Mouse (Mus musculus): Measurements from ENCODE around the gene Zrsr2. TPM values are rescaled to one million over a fixed set of nuclear protein-coding genes. Genes with fewer than 3 reads are reported as not detected.

Gene Zrsr2
- polyA plus RNA-seq, 1 experiment: 21.7 TPM

GRCm38 (mm10) chrX:163909381-163909780 lies 49.1 kb downstream of the Zrsr2 start:
- peak overlapping the region; percentile 37; the same call in 1 of the 2 replicates for H3K27ac ChIP-seq (replicated peaks; ENCODE audit: low read depth, low read length)
- H3K4me3 ChIP-seq (ENCODE audit: insufficient read depth, low read depth, low read length): peak overlapping the region; percentile 91
- H3K4me1 ChIP-seq (ENCODE audit: control insufficient read depth, insufficient read depth, insufficient read length, low read length): no peaks in the 10 kb centered on the region

GRCm38 (mm10) chrX:163908337-163909250 lies 49.9 kb downstream of the Zrsr2 start, which contains the start of gene Ap1s2:
Gene Ap1s2, plus strand, starts transcription at chrX:163909017.
- Histone ChIP-seq H3K4me3 (ENCODE audit: insufficient read depth, low read depth, low read length) (peak within 1 kb of the TSS; percentile 97), H3K4me1 (ENCODE audit: control insufficient read depth, insufficient read depth, insufficient read length, low read length) (no peaks in the 10 kb centered on the region), H3K27ac (replicated peaks; ENCODE audit: low read depth, low read length) (peak within 1 kb of the TSS; percentile 84)

- no peaks in the 10 kb centered on the region for H3K4me1 ChIP-seq (ENCODE audit: control insufficient read depth, insufficient read depth, insufficient read length, low read length)
- peak overlapping the region; percentile 97 for H3K4me3 ChIP-seq (ENCODE audit: insufficient read depth, low read depth, low read length)
- no peak overlapping the region; the same call in 1 of the 2 replicates for H3K27ac ChIP-seq (replicated peaks; ENCODE audit: low read depth, low read length)
Observed at GRCm38 (mm10) chrX:163908003-163908336, 50.5 kb downstream of the Zrsr2 start.

DNA sequence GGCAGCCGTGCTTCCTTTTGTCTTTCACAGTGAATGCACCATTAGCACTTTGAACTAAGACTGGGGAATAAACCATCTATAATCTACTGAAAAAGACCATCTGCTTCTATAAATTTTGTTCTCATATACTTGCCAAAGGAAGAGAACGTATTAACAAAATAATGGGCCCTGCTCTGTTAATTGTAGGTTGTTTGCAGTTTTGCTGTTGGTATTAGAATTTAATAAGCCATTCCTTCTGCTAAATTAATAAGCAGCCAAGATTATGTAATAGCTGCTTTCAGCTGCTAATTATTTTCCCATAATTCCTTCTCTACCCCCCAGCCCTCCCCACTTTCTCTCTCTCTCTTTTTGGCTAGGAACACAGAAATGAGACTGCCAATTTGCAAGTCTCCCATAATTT lies 51.6 kb downstream of the Zrsr2 start:
- Histone ChIP-seq H3K4me1 (ENCODE audit: control insufficient read depth, insufficient read depth, insufficient read length, low read length) (no peaks in the 10 kb centered on the region), H3K4me3 (ENCODE audit: insufficient read depth, low read depth, low read length) (no peak overlapping the region), H3K27ac (replicated peaks; ENCODE audit: low read depth, low read length) (no peak overlapping the region)

DNA sequence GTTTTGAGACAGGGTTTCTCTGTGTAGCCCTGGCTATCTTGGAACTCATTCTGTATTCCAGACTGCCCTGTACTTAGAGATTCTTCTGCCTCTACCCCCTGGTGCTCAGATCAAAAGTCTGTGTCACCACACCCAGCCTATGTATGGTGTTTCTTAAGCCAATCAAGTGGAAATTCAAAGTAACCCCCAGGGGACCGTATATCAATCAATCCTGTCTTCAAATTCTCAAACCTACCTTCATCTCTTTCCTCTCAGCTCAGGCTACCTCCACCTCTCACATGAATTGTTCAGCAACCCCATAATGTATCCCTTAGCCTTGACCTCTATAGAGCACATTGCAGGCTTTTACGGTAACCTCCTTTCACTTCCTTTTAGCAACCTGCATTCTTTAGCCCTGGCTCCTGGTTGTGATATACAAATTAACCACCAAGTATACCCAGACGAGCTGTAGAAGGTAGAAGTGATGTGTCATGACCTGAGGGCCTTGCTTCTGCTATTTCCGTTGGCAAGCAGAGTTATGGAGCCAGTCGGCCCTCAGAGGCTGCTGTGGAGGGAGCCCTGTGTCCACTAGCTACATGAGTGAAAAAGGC lies 58.9 kb downstream of the Zrsr2 start:
- H3K27ac ChIP-seq (replicated peaks; ENCODE audit: low read depth, low read length): no peak overlapping the region

DNA sequence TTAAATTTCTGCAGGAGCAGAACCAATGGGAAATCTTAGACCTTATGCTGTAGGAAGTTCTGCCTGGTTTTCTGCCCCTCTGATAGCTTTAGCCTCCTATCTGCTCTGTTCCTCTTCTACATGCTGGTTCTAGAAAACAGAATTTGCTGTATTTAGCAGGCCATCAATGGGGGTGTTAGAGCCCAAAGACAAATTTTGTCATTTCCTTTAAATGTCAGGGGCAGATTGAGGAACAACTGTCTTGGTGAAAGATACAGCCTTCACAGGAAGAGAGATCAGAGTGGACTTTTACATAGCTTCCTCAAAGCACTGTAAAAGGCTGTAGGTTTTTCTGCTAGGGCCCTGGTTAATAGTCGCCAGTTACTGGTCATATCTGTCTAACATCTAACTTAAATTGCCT lies 61.1 kb downstream of the Zrsr2 start:
- Histone ChIP-seq H3K4me1 (ENCODE audit: control insufficient read depth, insufficient read depth, insufficient read length, low read length) (no peaks in the 10 kb centered on the region), H3K27ac (replicated peaks; ENCODE audit: low read depth, low read length) (no peak overlapping the region), H3K4me3 (ENCODE audit: insufficient read depth, low read depth, low read length) (no peak overlapping the region)

More for the DNA sequence above, 58.9 kb downstream of the Zrsr2 start:
- H3K4me1 ChIP-seq (ENCODE audit: control insufficient read depth, insufficient read depth, insufficient read length, low read length): no peaks in the 10 kb centered on the region
- H3K4me3 ChIP-seq (ENCODE audit: insufficient read depth, low read depth, low read length): no peak overlapping the region

DNA sequence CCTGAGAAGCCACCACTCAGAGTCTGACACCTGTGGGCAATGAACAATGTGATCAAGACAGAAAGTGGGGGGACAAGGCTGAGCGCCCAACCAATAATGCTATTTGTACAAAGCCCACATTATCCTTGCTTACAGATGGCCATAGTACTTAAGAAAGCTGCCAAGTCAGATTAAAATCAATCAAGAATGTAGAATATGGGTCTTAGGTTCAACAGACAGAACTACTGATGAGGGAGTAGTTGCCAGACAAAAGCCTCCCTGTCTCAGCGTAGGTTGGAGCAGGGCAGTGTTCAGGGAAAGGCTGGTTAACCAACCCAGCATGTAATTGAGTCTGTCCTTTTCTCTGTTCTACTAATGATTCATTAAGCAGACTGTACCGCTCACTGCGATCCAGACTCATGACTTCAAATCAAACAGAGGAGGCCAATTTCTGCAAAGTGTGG lies 72.9 kb downstream of the Zrsr2 start:
- Histone ChIP-seq H3K4me1 (ENCODE audit: control insufficient read depth, insufficient read depth, insufficient read length, low read length) (no peaks in the 10 kb centered on the region), H3K27ac (replicated peaks; ENCODE audit: low read depth, low read length) (no peak overlapping the region), H3K4me3 (ENCODE audit: insufficient read depth, low read depth, low read length) (no peak overlapping the region)

Other genes with a start within 250 kb of the Zrsr2 start
- not detected in 2 replicates for gene Rnf138rt1, start 197.3 kb downstream of the Zrsr2 start, polyA plus RNA-seq (2012; ENCODE audit: insufficient read depth, insufficient read length, missing spikeins)
- 7.4 and 9.6 TPM in 2 replicates for gene Ap1s2, start 49.6 kb downstream of the Zrsr2 start, polyA plus RNA-seq (2012; ENCODE audit: insufficient read depth, insufficient read length, missing spikeins)
- gene Car5b, start 69.3 kb upstream of the Zrsr2 start, polyA plus RNA-seq (2012; ENCODE audit: insufficient read depth, insufficient read length, missing spikeins): 49.9 and 54.6 TPM in 2 replicates
- 0.67 TPM in 1 of 2 replicates, not detected in the other for gene Siah1b, start 117.8 kb upstream of the Zrsr2 start, polyA plus RNA-seq (2012; ENCODE audit: insufficient read depth, insufficient read length, missing spikeins)
- gene Cltrn, start 130.2 kb upstream of the Zrsr2 start, polyA plus RNA-seq (2012; ENCODE audit: insufficient read depth, insufficient read length, missing spikeins): not detected in 2 replicates
- 0.32 TPM in 1 of 2 replicates, not detected in the other for gene Ace2, start 180.7 kb upstream of the Zrsr2 start, polyA plus RNA-seq (2012; ENCODE audit: insufficient read depth, insufficient read length, missing spikeins)